Mouse (Mus musculus): ENCODE measurements at regions not wholly inside any gene's neighbourhood (a gene's known extent, or its start where the extent isn't known, plus 50 kb on each side); places are given as distances from the start of the nearest gene placed in this dataset.

DNA sequence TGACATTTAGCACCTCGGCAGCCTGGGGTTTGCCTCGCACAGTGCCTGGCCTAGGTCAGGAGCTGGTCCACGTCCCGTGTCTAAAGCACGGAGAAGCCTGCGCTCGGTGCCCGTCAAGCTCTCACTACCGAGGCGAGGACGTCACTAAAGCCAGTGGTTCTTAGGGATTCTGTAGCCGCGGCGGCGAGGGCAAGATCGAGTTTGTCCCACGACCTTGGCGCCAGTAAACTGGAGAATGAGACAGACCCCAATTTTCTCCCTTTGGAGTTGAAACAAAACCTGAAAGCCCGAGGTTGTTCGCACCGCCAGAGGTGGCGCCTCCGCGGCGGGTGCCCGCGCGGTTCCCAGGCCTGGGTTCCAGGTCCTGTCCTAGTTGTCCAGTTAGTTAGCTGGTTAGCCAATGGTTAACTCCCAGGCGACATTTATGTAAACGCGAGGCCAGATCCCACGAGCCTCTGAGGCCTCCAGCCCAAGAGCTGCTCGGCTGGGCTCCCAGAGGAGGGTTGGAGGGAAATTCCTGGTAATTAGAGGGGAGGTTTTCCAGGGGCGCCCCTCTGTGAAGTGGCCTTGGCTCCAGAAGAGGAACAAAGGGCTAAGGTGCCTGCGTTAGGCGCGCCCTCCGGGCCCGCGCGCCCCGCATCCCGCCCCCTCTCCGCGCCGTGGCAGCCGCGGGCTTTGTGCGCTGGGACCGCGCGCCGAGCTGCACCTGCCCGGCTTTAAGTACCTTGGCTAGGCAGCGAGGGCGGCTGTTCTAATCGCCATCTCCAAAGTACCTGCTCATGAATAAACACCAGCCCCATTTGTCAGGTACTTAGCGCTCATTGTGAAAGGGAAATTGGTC is 74.0 kb downstream of the Rhcg start:
- DNase-seq = no peak

DNA sequence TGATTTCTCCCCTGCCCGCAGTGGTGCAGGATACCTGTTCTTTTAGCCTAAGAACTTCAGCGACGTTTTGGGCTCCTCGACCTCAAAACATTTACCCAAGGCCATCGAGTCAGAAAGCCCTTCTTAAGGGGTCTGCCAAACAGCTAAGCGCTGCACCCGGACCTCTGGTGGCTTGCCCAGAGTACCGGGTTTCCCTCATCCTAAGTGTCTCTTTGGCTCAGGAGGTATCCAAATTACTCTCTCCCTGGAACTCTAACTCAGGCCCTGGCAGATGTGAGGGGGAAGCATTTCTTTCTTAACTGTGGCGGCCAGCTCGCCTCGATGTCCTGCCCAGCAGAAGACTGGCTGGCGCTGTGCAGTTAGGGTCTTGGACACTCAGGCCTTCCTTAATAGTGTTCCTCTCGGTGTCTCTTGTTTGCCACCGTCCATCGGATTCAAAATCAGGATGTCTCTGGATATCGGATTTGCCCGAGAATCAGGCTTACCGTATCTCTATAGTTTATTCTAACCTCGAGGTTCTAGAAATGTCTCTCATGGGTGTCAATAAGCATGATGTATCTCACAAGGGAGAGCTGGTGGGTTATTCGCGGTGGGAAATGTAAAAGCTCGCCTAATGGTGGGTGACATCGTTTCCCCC is 75.0 kb downstream of the Rhcg start:
- no peak for DNase-seq

DNA sequence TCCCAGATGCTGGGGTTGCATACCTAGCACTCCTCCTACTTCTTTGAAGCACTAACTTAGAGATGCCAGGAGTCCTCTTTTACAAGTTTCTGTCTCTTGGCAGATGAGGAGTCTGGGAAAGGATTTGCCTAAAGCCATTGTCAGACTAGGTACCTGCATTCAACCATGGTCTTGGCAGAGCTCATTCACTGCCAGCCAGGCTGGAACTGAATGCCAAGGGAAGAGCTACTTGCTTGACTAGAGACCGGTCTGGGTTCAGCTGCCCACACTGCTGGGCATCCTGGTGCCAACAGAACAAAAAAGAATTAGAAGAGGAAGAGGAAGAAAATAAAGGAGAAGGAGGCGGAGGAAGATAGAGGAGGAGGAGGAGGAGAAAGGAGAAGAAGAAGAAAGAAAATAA is 74.1 kb upstream of the Polg start:
- DNase-seq = no peak

DNA sequence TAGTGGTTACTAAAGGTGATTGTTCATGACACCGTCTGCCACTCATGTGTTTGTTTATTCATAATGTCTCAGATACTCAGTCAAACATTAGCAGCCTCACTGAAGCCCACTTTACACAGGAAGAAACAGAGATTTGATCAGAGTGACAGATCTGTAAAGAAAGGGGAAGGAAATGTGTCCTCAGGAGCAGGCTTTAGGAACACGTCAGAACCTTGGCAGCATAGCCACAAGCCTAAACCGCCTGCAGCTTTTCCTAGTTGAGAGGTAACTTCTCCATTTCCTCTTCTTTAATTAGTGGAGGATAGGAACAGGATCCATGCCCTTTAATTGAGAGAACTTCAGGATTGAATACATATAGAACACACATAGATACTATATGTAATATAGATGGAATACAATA is 73.3 kb upstream of the Polg start:
- DNase-seq = no peak

DNA sequence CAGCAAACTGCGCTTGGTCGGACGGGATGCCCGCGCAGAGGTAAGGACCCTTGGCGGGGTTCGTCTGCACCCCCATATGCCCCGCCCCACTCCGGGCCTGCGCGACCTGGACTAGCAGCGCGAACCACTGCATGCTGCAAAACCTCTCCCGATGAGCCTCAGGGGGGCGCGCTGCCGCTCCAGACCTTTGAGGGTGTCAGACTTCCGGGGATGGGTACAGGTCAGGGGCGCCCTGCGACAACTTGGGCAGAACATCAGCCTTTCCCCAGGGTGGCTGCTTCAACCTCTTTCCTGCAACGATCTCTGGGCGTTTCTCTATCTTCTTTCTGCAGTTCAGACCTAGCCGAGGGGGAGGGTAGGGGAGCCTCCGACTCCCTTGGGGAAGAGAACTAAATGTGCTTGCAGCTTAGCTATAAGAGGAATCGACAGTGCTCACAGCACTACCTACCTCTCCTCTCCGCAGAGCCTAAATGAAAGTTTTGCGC is 70.0 kb upstream of the Polg start:
- peak; percentile 74 for DNase-seq

DNA sequence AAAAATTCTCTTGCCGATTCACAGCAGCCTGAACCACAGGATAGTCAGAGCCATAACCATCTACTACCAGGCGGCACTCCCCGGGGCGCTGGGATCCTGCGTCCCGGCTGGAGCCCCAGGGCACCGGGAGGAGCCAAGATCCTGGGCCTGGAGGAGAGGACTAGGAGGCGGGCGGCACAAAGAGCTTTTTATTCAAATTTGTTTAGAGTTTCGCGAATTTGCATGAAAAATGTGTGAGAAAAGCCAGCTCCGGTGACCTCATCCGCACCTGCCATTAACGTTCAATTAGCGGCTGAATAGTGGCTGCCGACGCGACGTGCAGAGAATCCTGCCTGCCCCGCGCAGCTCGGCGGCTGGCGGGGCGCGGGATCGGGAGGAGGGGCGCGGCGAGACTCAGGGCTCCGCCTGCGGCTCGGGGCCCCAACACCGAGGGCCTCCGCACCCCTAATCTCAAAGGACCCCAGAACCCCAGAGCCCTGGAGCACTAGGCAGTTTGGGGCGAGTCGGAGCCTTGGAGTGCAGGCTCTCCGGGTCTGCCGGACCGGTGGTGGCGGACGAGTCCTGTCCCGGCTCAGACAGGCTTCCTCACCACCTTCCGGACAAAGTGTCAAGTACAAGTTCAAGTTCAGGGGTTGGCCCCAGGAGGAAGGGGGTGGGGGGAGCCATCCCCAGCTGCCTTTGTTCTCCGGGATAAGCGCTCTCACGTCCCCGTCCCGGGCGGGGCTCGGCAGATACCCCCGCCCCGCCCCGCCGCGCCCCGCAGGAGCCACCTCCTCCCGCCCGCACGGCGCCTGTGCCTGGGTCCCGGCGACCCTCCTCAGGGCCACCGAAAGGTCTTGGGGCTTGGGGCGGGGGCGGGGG is 69.3 kb upstream of the Polg start:
- DNase-seq = peak; percentile 72

DNA sequence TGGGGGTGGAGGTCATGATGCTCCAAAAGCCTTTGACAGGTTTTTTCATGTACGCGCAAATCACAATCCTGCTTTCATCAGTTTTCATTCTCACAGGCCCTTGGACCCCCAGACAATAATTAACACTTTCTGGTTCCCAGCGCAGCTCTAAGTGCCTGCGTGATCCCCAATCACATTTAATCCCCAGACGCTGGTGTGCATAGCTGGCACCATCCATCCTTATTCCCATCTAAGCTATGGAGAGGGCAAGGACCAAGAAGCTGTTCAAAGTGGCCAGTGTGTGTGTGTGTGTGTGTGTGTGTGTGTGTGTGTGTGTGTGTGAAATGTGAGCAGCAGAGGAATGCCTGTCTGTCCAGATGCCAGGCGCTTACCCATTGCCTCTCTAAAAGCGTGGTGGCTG is 68.7 kb upstream of the Polg start:
- DNase-seq = no peak

DNA sequence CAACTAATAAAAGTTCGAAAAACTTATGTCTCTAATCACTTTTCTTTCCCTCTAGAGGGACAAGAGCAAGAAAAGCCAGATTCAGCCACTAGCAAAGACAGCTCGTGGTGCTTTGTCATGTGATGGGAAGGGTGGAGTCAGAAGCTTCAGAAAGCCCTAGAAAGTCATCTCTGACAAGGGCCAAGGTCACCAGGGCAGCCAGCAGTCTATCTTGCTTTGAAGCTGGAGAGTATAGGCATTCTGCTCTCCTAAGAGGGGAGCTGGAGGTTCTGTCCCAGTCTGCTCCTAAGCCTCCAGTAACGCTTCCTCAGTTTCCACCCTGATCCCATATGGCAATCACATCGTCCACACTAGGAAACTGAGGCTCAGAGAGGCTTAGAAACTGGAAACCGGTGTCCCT is 68.2 kb upstream of the Polg start:
- DNase-seq = peak; percentile 24

DNA sequence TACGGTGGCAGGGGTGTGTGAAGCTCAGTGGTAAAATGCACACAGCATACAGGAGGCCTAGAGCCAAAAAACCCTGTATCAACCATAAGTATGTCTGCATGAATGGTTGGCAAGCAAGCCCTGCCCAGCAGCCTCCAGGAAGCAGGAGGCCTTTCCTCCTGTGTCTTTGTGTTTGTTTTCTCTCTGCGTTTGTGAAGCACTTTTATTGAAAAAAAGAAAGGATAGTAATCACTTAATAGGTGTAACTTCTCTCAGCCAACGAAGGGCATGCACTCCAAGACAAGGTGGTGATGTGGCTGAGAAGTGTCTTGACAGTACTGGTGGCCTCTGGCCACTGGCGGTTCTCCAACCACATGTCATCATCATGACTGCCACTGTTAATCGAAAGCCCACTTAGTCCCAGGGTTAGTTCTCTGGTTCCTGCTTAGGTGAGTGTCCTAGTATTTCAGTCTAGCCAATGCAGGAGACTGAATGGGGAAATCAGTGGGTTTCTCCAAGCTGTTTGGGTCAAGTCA is 66.5 kb upstream of the Polg start:
- DNase-seq = peak; percentile 31

DNA sequence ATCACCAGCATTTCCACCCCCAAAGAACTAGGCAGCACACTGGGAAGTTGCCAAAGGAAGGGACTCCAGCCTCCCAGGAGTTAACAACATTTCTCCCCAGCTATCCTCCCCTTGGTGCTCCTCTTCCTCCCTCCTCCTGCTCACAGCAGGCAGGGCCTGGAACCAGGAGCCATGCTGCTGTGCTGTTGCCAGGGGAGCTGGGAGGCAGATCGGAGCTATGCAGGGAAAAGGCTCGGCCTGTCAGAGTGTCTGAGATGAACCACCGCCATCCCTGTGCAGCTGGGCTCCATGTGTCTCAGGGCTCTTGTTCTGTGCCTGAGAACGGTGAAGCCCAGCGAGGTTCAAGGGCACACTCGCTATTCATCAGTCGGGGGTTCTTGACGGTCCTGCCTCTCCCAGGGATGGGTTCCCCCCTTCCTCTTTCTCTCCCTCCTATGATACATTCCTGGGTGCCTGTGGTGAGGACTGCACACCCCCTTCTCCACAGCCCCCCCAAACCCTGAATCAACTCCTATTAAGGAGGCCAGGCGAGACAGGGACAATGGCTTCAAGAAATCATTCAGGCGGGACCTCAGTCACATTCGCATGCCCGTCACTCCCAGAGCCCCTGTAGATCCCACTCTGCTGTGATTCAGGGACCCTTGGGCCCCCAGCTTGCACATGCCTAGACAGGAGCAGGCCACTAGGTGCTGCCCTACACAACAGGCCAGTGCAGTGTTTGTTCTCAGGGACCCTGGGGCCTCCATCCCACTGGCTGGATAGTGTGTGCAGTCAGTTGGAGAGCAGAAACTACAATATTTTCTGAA is 65.6 kb upstream of the Polg start:
- peak; percentile 66 for DNase-seq

DNA sequence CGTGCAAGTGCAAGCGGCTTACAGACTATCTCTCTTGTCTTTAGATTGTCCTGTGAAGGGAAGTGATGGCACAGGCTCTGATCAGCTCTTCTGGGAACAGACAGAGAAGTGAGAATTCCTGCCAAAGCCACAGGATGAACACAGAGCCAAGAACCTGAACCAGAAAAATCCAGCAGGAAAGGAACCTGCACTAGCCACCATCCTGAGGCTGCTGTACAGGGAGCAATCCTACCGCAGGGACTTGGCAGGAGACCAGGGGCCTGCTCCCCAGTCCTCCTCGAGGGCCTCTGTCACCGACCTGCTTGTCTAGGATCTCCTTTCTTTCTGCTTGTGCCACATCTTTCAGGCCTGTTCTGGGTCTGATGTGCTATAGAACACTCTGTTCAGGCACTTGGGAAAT is 65.0 kb upstream of the Polg start:
- DNase-seq = peak; percentile 79

DNA sequence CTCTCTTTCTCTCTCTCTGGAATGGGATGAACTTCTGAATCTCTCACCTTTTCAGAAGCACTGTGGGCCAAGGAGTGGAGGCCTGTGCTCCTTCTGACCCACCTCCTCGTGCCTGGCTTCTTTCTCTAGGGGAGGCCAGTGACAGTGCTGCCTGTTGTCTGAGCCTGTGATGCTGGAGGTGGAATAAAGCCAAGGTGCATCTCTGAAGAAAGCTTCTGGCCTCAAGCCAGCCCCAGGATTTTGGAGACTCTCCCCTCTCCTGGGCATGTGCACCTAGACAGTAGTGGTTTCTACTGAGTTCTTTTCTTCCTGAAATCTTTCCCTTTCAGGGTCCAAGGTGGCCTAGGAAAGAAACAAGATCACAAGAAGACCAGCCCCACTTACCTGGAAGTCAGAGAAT is 63.3 kb upstream of the Polg start:
- DNase-seq = peak; percentile 57

DNA sequence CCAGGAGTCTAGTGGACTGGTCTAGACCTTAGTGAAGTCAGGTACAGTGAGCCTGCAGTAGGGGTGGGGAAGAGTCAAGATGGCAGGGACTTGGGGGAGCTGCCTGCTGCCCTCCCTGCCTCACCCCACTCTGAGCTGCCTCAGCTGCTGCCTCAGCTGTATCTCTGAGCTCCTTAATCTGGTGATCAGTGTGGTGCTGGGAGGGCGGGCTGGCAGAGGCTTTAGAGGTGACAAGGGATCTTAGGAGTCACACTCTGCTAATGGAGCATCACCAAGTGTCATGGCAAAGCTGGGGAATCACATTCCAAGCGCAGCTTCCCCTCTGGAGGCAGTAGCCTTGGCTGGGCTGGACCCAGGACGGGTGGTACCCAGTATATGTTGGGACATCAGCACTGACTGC is 61.8 kb upstream of the Polg start:
- peak; percentile 20 for DNase-seq

DNA sequence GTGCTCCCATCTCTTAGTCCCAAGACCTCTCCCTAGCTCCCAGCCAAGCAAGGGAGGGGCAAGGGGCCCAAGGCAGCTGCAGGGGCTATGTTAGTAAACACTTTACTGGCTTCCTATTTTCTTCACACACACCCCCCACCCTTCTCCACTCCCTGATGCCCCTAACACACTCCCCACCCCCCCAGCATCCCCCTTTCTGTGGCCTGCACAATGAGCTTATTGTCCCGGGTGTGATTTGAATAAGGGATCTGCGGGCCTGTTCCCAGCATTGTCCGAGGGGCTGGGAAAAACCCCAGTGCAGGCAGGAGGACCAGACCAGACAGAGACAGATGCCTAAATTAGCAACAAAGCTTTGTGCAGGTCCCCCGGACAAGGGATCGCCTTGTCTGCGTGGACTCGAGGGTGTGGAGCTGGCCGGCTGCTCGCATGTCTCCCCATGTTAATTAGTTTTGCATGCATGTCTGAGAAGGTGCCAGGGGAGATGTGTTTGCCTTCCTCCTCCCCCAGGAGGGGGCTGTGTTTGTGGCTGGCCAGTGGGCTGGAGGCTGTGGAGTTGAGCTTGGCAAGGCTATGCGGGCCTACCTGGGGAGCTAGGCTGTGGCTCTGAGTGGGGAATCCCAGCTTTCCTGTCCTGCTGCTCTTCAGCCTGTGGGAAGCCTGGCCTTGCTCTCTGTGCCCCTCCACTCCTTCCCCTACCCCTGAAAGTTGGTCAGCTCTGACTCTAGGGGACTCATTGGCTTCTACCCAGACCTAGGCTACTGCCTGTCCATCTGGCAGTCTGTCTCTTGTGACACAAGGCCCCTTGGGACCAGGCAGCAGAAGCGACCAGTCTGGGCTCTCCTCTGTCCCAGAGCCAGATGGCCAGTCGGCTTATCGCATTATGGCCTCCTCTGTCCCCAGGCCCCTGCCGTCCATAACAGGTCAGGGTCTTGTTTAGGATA is 59.8 kb upstream of the Polg start:
- DNase-seq = peak; percentile 62

DNA sequence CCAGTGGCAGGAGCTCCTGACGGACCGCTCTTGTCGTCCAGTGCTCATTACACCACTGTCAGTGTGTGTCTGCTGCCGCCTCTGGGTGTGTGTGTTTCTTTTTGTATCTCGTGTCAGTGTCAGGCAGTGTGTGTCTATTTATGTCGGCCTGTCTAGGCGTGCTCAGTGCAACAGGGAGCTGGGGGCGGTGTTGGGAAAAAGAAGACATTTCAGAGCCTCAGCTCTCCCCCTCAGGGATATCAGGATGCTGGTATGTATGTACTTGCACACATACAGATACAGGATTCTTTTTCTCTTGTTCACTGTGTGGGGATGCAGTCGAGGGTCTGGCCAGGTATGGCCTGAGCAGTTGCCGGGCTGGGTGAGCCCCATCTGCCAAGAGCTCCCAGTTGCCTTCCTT is 58.8 kb upstream of the Polg start:
- DNase-seq = no peak

DNA sequence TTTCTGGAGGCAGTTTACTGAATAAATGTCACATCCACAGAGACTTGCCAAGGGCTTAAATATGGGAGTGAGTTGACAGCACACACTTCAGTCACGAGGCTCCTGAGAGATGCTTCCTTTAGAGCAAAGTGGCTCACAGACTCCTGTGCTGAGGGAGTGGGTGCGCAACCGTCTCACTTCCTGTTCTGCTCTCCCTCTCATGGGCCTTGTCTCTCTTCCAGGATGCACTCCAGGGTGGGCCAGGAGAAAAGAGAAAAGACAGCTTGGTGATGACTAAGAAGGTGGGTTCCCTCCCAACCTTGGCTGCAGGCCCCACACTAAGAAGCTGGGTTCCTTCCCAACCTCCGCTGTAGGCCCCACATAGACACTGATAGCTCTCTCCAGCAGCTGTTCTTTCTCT is 57.5 kb upstream of the Polg start:
- peak; percentile 28 for DNase-seq

DNA sequence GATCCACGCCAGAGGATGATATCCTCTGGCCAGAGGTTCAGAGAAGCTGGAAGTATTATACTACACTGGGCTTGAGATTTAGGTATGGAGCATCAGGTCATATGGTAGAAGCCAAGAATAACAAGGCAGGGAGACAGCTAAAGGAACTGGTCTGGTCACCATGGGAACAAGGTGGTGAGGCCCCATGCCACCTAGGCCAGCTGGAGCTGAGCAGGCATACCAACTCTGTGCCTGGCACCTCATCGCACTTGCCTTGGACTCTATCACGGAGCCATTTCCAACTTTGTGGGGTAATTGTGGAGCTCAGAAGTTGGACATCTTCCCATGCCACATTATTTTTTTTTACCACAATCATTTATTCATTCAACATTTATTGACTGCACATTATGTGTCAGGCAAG is 55.9 kb upstream of the Polg start:
- no peak for DNase-seq

DNA sequence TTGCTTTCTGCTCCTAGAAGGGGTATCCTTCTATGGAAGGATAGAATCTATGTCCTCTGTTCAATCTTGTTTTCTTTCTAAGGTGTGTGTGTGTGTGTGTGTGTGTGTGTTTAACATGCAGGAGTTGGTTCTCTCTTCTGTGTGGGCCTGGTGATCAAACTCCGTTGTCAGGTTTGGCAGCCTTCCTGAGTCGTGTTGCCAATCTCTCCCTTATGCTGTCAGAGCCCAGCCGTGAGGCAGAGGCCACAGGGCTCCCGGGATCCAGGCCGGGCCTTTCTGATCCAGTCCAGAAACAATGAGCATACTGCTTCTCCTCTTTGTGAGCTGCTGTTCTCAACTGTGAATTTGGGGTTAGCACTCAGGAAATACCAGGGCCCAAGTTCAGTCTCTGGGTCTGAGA is 55.1 kb upstream of the Polg start:
- DNase-seq = peak; percentile 67

DNA sequence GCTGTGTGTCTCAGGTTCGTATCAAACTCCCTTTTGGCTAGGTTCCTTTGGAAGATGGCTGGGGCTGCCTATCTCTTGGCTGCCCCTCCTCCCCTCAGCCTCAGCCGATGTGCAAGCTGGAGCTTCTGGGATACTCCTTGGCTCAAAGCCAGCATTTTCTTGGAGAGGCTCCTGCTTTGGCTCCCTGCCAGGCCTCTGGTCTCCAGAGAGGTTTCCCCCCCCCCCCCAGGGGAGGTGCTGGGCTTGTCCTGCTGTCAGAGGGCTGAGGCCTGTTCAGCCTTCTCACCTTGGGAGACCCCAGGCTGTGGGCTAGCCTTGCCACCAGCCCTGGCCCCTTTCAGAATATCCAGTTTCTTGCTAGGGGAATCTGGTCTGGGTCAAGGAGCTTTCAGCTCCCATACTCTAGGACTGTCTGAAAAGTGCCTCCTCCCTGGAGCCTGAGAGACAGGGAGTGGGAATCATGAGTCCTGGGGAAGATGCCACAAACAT is 54.1 kb upstream of the Polg start:
- DNase-seq = peak; percentile 79

DNA sequence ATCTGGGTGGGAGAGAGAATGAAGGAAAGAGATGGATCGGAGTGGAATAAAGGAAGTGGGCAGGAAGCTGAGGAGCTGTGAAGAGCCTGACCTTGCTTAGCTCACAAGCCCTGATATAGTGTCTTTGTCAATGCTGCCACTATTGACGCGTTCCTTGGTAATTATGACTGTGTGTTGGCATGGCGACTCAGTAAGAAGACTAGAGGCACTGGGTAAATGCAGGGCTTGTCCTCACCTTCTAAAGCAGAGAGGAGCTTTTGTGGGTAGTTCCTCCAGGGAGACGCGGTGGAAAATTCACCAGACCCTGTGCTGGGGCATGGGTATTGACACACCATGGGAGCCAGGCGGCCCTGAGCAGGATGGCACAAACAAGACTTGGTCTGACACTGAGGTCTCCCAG is 52.8 kb upstream of the Polg start:
- DNase-seq = no peak

Measured in cerebellum, adult 11-12 months (tissue).